Mouse (Mus musculus): ENCODE data around the gene Rcan3. TPM values are rescaled to one million over a fixed set of nuclear protein-coding genes. Genes with fewer than 3 reads are reported as not detected.
A peak's percentile ranks its signal among the peaks of the same experiment; 100 is the strongest.

Gene Rcan3
- polyA plus RNA-seq, 1 experiment from 2014 or later: 14.1 TPM

DNA sequence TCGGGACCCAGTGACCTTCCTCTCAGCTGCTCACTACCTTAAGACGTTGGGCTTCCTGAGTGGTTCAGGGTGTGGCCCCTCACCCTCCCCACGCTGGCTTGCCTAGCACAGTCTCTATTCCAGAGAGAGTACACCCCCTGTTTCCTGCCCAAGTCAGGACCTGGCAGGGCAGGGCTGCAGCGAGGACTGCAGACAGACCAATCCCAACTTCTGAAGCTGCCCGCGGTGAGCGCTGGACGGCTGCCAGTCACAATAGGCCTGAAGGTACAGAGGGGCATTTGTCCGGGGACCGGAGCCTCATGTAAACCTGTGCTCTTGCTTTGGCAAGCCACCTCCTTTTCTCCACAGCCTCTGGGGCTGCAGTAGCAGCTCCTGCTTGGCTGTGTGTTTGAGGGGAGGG is 48.0 kb downstream of the Rcan3 start:
- H3K4me3 ChIP-seq (ENCODE audit: low read depth, low read length): no peak overlapping the region
- H3K4me1 ChIP-seq (ENCODE audit: insufficient read depth): no peaks in the 10 kb centered on the region
- H3K27ac ChIP-seq (ENCODE audit: low read depth): 0 out of 2 replicates have a peak overlapping the region, but pooled peaks have one; percentile 45
- DNase-seq (peak; percentile 59), ATAC-seq (ENCODE audit: insufficient read depth) (peak; percentile 38; the same call in 1 of the 2 replicates)
- no peaks in the 10 kb centered on the region for H3K27me3 ChIP-seq (ENCODE audit: insufficient read depth, low read length)
- no peaks in the 10 kb centered on the region for H3K9me3 ChIP-seq (ENCODE audit: low read depth, low read length)
- WGBS: 51% methylated on average over 10 of the region's 10 CpGs
- H3K9ac ChIP-seq: no peak overlapping the region
- H3K4me2 ChIP-seq: no peak overlapping the region
- no peaks in the 10 kb centered on the region for H3K36me3 ChIP-seq (ENCODE audit: insufficient read depth)
- no peak for TF ChIP-seq CTCF (IDR thresholded peaks at IDR 0.05; ENCODE audit: low read depth)

DNA sequence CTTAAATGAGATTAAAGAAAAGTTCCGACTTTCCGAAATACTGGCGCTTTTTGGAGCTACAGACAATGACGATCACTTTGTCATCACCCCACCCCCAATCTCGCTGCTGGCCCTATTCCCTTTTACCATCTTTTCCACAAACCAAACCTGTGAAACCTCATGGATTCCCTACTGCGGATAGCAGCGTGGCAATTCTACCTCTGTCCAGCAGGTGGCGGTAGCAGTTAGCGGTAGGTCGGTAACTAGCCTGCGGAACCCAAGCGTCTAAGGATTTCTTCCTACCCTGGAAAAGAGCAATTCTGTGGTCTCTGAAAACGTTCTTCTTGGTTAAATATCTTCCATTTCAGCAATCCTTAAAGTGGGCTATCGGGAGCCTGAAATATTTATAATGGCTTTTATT is 51.3 kb downstream of the Rcan3 start:
- Histone ChIP-seq H3K4me2 (no peak overlapping the region), H3K4me1 (ENCODE audit: insufficient read depth) (no peaks in the 10 kb centered on the region), H3K36me3 (ENCODE audit: insufficient read depth) (no peaks in the 10 kb centered on the region), H3K4me3 (ENCODE audit: low read depth, low read length) (no peak overlapping the region), H3K9ac (no peak overlapping the region), H3K9me3 (ENCODE audit: low read depth, low read length) (no peaks in the 10 kb centered on the region), H3K27me3 (ENCODE audit: insufficient read depth, low read length) (no peaks in the 10 kb centered on the region), H3K27ac (ENCODE audit: low read depth) (no peak overlapping the region)
- ATAC-seq (ENCODE audit: insufficient read depth) (no peak), DNase-seq (peak; percentile 97)
- 5% methylated on average over 14 of the region's 14 CpGs for WGBS
- TF ChIP-seq CTCF (IDR thresholded peaks at IDR 0.05; ENCODE audit: low read depth): peak; percentile 99

DNA sequence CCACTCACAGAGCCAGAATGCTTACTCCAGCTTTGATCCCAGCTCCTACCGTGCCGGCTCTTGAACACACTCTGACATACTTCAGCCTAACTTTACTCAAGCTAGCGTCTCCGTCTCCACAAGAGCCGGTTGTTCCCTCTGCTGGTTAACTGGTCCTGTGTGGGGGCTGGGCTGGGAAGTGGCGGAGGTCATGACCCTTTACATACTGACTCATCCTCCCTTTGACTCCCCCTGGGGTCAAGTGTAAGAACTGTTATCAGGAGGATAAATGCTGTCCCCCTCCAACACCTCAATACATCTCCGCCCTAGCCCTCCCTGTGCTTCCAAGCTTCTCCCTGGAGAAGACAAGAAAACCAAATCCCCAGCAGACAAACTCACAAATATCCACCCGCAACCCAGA is 52.3 kb downstream of the Rcan3 start:
- DNase-seq (no peak), ATAC-seq (ENCODE audit: insufficient read depth) (no peak)
- Histone ChIP-seq H3K9me3 (ENCODE audit: low read depth, low read length) (no peaks in the 10 kb centered on the region), H3K9ac (no peak overlapping the region), H3K4me1 (ENCODE audit: insufficient read depth) (no peaks in the 10 kb centered on the region), H3K4me3 (ENCODE audit: low read depth, low read length) (no peak overlapping the region), H3K27me3 (ENCODE audit: insufficient read depth, low read length) (no peaks in the 10 kb centered on the region), H3K36me3 (ENCODE audit: insufficient read depth) (no peaks in the 10 kb centered on the region), H3K4me2 (no peak overlapping the region), H3K27ac (ENCODE audit: low read depth) (no peak overlapping the region)
- TF ChIP-seq CTCF (IDR thresholded peaks at IDR 0.05; ENCODE audit: low read depth): no peak
- WGBS: 41% methylated on average over 8 of the region's 8 CpGs

DNA sequence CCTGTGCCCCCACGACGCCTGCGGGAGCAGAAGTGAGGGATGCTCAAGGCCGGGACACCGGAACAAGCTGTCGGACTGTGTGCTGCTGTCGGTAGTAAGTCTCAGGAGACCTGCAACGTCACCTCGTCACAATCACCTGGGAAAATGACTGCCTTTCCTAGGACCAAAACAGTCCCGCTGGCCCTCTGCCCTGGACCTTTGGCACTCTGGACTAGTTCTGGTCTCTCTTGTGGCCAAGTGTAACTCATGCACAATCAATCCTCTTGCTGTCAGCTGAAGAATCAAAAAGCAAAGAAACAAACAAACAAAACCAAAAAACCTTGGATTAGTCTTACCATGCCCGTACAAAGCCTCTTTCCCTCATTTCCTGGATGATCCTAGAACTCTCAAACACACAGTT is 56.4 kb downstream of the Rcan3 start:
- Histone ChIP-seq H3K9me3 (ENCODE audit: low read depth, low read length) (no peaks in the 10 kb centered on the region), H3K36me3 (ENCODE audit: insufficient read depth) (no peaks in the 10 kb centered on the region), H3K9ac (no peak overlapping the region), H3K4me3 (ENCODE audit: low read depth, low read length) (no peak overlapping the region), H3K27me3 (ENCODE audit: insufficient read depth, low read length) (no peaks in the 10 kb centered on the region), H3K4me2 (no peak overlapping the region), H3K27ac (ENCODE audit: low read depth) (no peak overlapping the region), H3K4me1 (ENCODE audit: insufficient read depth) (no peaks in the 10 kb centered on the region)
- no peak for DNase-seq
- WGBS: 44% methylated on average over 11 of the region's 11 CpGs
- no peak for ATAC-seq (ENCODE audit: insufficient read depth)
- TF ChIP-seq CTCF (IDR thresholded peaks at IDR 0.05; ENCODE audit: low read depth): no peak

DNA sequence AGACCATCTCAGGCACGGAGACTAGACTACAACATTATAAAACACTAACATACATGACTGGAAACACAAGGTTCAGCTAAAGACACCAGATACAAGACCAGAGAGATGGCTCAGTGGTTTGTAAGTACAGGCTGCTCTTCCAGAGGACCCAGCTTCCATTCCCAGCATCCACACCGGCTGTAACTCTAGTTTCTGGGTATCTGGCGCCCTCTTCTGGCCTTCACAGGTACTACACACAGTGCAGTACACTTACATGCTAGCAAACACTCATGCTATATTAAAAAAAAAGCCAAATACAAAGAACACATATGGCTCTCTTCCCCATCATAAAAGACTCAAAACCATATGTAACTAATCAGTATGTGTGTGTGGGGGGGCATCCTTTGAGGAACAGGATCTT is 58.2 kb downstream of the Rcan3 start:
- Histone ChIP-seq H3K9ac (no peak overlapping the region), H3K27me3 (ENCODE audit: insufficient read depth, low read length) (no peaks in the 10 kb centered on the region), H3K9me3 (ENCODE audit: low read depth, low read length) (no peaks in the 10 kb centered on the region), H3K4me2 (no peak overlapping the region), H3K4me1 (ENCODE audit: insufficient read depth) (no peaks in the 10 kb centered on the region), H3K4me3 (ENCODE audit: low read depth, low read length) (no peak overlapping the region), H3K36me3 (ENCODE audit: insufficient read depth) (no peaks in the 10 kb centered on the region), H3K27ac (ENCODE audit: low read depth) (no peak overlapping the region)
- ATAC-seq (ENCODE audit: insufficient read depth): no peak
- DNase-seq: no peak
- peak; percentile 56 for TF ChIP-seq CTCF (IDR thresholded peaks at IDR 0.05; ENCODE audit: low read depth)
- 66% methylated on average over 3 of the region's 3 CpGs for WGBS

DNA sequence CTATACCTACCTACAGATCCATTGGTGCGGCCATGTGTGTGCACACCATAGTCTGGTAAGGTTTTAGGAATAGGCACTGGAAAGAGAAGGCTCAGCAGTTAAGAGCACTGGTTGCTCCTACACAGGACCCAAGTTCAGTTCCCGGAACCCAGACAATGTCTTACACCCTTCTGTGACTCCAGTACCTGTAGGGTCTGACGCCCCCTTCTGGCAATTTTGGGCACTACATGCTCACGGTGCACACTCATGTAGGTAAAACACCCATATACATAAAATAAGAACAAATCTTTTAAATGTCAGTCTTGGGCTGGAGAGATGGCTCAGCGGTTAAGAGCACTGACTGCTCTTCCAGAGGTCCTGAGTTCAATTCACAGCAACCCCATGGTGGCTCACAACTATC is 60.4 kb downstream of the Rcan3 start:
- Histone ChIP-seq H3K4me3 (ENCODE audit: low read depth, low read length) (no peak overlapping the region), H3K36me3 (ENCODE audit: insufficient read depth) (no peaks in the 10 kb centered on the region), H3K9me3 (ENCODE audit: low read depth, low read length) (no peaks in the 10 kb centered on the region), H3K27ac (ENCODE audit: low read depth) (no peak overlapping the region), H3K9ac (no peak overlapping the region), H3K27me3 (ENCODE audit: insufficient read depth, low read length) (no peaks in the 10 kb centered on the region), H3K4me1 (ENCODE audit: insufficient read depth) (no peaks in the 10 kb centered on the region), H3K4me2 (no peak overlapping the region)
- WGBS: 82% methylated on average over 5 of the region's 5 CpGs
- DNase-seq (no peak), ATAC-seq (ENCODE audit: insufficient read depth) (no peak)
- peak; percentile 25; the same call in 1 of the 2 replicates for TF ChIP-seq CTCF (IDR thresholded peaks at IDR 0.05; ENCODE audit: low read depth)

DNA sequence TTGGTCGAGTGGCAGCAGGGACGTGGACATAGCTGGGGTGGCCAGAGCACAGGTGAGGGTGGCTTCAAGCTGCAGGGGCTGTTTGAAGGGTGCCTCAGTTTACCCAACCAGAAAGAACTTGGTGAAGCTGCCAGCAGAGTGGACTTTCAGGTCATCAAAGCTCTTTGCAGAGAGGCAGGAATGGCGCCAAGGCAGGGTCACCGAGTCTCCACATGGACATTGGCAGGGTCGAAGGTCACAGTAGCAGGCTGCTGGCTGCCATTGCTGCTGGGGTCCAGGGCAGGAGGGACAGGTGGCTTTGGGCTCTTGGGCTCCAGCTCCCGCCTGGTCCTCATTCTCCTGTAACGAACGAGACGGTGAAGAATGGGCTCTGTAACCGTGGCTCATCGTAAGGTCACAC is 63.3 kb downstream of the Rcan3 start:
- Histone ChIP-seq H3K9me3 (ENCODE audit: low read depth, low read length) (no peaks in the 10 kb centered on the region), H3K36me3 (ENCODE audit: insufficient read depth) (no peaks in the 10 kb centered on the region), H3K27ac (ENCODE audit: low read depth) (no peak overlapping the region), H3K4me3 (ENCODE audit: low read depth, low read length) (no peak overlapping the region), H3K4me2 (no peak overlapping the region), H3K27me3 (ENCODE audit: insufficient read depth, low read length) (no peaks in the 10 kb centered on the region), H3K4me1 (ENCODE audit: insufficient read depth) (no peaks in the 10 kb centered on the region), H3K9ac (no peak overlapping the region)
- 70% methylated on average over 11 of the region's 11 CpGs for WGBS
- no peak for TF ChIP-seq CTCF (IDR thresholded peaks at IDR 0.05; ENCODE audit: low read depth)
- ATAC-seq (ENCODE audit: insufficient read depth) (no peak), DNase-seq (no peak)

DNA sequence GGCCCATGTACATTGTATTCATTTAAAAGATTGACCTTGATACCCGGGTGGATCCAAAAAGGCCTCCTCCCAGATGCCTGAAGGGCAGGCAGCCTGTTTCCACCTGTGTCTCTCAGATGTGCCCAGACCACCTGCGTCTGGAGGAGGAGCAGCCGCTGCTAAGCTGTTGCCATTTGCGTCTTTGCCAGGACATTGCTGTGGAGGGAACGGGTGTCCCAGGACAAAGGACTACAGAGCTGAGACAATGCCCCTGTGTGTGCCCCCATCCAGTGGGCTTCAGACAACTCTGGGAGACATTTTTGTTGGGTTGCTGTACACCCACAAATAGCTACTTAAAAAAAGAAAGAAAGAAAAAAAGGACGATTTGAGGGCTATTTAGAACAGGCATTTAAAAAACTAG is 70.8 kb downstream of the Rcan3 start:
- Histone ChIP-seq H3K9ac (no peak overlapping the region), H3K9me3 (ENCODE audit: low read depth, low read length) (no peaks in the 10 kb centered on the region), H3K4me3 (ENCODE audit: low read depth, low read length) (no peak overlapping the region), H3K27me3 (ENCODE audit: insufficient read depth, low read length) (no peaks in the 10 kb centered on the region), H3K4me1 (ENCODE audit: insufficient read depth) (no peaks in the 10 kb centered on the region), H3K36me3 (ENCODE audit: insufficient read depth) (no peaks in the 10 kb centered on the region), H3K27ac (ENCODE audit: low read depth) (no peak overlapping the region), H3K4me2 (no peak overlapping the region)
- ATAC-seq (ENCODE audit: insufficient read depth) (no peak), DNase-seq (no peak)
- no peak for TF ChIP-seq CTCF (IDR thresholded peaks at IDR 0.05; ENCODE audit: low read depth)
- WGBS: 28% methylated on average over 6 of the region's 6 CpGs

MicroRNA genes within 50 kb of the gene (microRNA counts, 519-probe panel; counts per million panel counts)
- microRNA mmu-miR-700: 30.5 counts per million

Small RNA genes lying within 50 kb of the gene (microRNA-seq; reads per million reads assigned to microRNA genes)
- 263 reads per million, percentile 60 among the genes with 10 or more reads in this experiment for gene Mir700 (ENCODE audit: borderline number of aligned reads)

Other genes with a start within 250 kb of the Rcan3 start
- 128 and 133 TPM in 2 replicates for gene Clic4, start 161.0 kb downstream of the Rcan3 start, polyA plus RNA-seq (2014; fragmentation: Nextera tagmentation; extraction: Ambion mirVana)
- gene Srrm1, start 80.5 kb downstream of the Rcan3 start, polyA plus RNA-seq (2014; fragmentation: Nextera tagmentation; extraction: Ambion mirVana): 201 and 224 TPM in 2 replicates
- gene Ncmap, start 35.6 kb downstream of the Rcan3 start, polyA plus RNA-seq (2014; fragmentation: Nextera tagmentation; extraction: Ambion mirVana): 4.6 and 6.9 TPM in 2 replicates
- 0.14 and 0.29 TPM in 2 replicates for gene Stpg1, start 60.9 kb upstream of the Rcan3 start, polyA plus RNA-seq (2014; fragmentation: Nextera tagmentation; extraction: Ambion mirVana)
- gene Nipal3, start 61.2 kb upstream of the Rcan3 start, polyA plus RNA-seq (2014; fragmentation: Nextera tagmentation; extraction: Ambion mirVana): 3.4 and 4.7 TPM in 2 replicates
- 2.5 and 3.3 TPM in 2 replicates for gene Grhl3, start 139.8 kb upstream of the Rcan3 start, polyA plus RNA-seq (2014; fragmentation: Nextera tagmentation; extraction: Ambion mirVana)